Mouse (Mus musculus) lung, postnatal 36 days (tissue): ENCODE measurements around the gene Gm20388.

ENCODE experiments used
- DNase-seq: peaks from one replicate; pipeline ENCODE4 v3.0.0; 2022; ENCODE audit warnings: mixed read lengths

Gene Gm20388

GRCm38 (mm10) chr8:120947240-120947639 lies 1036.6 kb downstream of the Gm20388 start:
- peak; percentile 40 for DNase-seq

GRCm38 (mm10) chr8:120948050-120948595 lies 1037.5 kb downstream of the Gm20388 start:
- DNase-seq, result peak; percentile 35

- no peak for DNase-seq
Measured at GRCm38 (mm10) chr8:120948620-120949491, 1038.2 kb downstream of the Gm20388 start.

GRCm38 (mm10) chr8:120950674-120951218 lies 1040.1 kb downstream of the Gm20388 start:
- DNase-seq, result no peak

GRCm38 (mm10) chr8:120959470-120959891 lies 1048.8 kb downstream of the Gm20388 start:
- DNase-seq, result no peak

- DNase-seq, result no peak
Measured at GRCm38 (mm10) chr8:120962606-120963380, 1052.2 kb downstream of the Gm20388 start.

- DNase-seq, result no peak
Measured at GRCm38 (mm10) chr8:120966557-120966956, 1055.9 kb downstream of the Gm20388 start.

GRCm38 (mm10) chr8:120968308-120968707 lies 1057.7 kb downstream of the Gm20388 start:
- DNase-seq, result no peak

- peak; percentile 70 for DNase-seq
Measured at GRCm38 (mm10) chr8:120970346-120970745, 1059.7 kb downstream of the Gm20388 start.

- peak; percentile 84 for DNase-seq
Measured at GRCm38 (mm10) chr8:120971691-120972469, 1061.2 kb downstream of the Gm20388 start.

- DNase-seq, result no peak
Measured at GRCm38 (mm10) chr8:120973046-120973445, 1062.4 kb downstream of the Gm20388 start.

GRCm38 (mm10) chr8:120977131-120977530 lies 1066.5 kb downstream of the Gm20388 start:
- peak; percentile 41 for DNase-seq

GRCm38 (mm10) chr8:120979210-120979609 lies 1068.6 kb downstream of the Gm20388 start:
- no peak for DNase-seq

GRCm38 (mm10) chr8:120980948-120981347 lies 1070.3 kb downstream of the Gm20388 start:
- DNase-seq, result no peak

- DNase-seq, result no peak
Measured at GRCm38 (mm10) chr8:120984888-120985287, 1074.2 kb downstream of the Gm20388 start.

GRCm38 (mm10) chr8:120986022-120986421 lies 1075.4 kb downstream of the Gm20388 start:
- DNase-seq, result no peak

GRCm38 (mm10) chr8:120993738-120994137 lies 1083.1 kb downstream of the Gm20388 start:
- DNase-seq, result no peak

GRCm38 (mm10) chr8:120995424-120995823 lies 1084.8 kb downstream of the Gm20388 start:
- DNase-seq, result no peak

GRCm38 (mm10) chr8:120996905-120997581 lies 1086.4 kb downstream of the Gm20388 start:
- DNase-seq, result no peak

- DNase-seq, result no peak
Measured at GRCm38 (mm10) chr8:120997926-120998325, 1087.3 kb downstream of the Gm20388 start.

- DNase-seq, result peak; percentile 57
Measured at GRCm38 (mm10) chr8:120998966-120999365, 1088.3 kb downstream of the Gm20388 start.

- DNase-seq, result no peak
Measured at GRCm38 (mm10) chr8:121001951-121002350, 1091.3 kb downstream of the Gm20388 start.
